Mouse (Mus musculus): ENCODE results near the gene Anapc16.
A peak's percentile ranks its signal among the peaks of the same experiment; 100 is the strongest.

GRCm38 (mm10) chr10:59967309-59967942 lies 35.5 kb downstream of the Anapc16 start:
- no peak for TF ChIP-seq CTCF (IDR thresholded peaks at IDR 0.05)
- 0 out of 2 replicates have a peak, but pooled peaks have one; percentile 9 for TF ChIP-seq EP300 (IDR thresholded peaks at IDR 0.05)
